Mouse (Mus musculus): ENCODE results near the gene Foxr1.
"Not testable (repeated sequence)": the region's sequence is repeated elsewhere in the genome, so short reads cannot be mapped to it uniquely, and the experiment has no call there.

Gene Foxr1

DNA sequence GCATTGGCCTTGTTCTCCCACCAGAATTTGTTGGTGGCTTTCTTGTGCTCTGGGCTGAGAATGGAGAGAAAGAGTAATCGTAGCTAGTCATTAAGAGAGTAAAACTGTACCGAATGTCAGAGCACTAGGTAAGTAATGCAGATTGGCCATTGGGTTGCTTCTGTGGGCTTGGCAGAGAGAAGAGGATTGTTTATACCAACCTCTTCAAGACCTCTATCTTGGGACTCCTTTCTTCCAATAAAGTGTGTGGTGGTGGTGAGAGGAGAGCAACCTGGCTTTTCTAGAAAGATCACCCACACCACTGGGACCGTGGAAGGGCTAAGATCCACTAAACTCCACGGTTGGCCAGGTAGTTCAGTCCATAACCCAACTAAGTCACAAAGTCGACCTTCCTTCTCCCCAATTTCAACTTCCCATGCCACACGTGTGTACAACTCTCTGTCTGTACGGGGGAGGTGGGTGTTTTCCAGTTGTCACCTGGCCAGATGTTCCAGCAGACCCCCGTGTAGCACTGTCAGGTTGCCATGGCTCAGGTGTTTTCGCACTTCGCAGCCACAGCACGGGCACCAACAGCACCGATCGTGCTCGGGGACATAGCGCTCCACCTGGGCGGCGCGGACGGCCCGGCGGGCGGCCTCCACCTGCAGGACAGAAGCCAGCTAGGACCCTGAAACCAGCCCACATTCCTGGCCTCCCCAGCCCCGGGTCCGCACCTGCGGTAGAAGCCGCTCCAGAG, 23.6 kb downstream of the Foxr1 start:
- DNase-seq (ENCODE audit: low spot score) = no peak

GRCm38 (mm10) chr9:44412781-44413180, 28.2 kb downstream of the Foxr1 start:
- DNase-seq (ENCODE audit: low spot score) = no peak

GRCm38 (mm10) chr9:44412306-44412705, 28.6 kb downstream of the Foxr1 start:
- no peak for DNase-seq (ENCODE audit: low spot score)

DNA sequence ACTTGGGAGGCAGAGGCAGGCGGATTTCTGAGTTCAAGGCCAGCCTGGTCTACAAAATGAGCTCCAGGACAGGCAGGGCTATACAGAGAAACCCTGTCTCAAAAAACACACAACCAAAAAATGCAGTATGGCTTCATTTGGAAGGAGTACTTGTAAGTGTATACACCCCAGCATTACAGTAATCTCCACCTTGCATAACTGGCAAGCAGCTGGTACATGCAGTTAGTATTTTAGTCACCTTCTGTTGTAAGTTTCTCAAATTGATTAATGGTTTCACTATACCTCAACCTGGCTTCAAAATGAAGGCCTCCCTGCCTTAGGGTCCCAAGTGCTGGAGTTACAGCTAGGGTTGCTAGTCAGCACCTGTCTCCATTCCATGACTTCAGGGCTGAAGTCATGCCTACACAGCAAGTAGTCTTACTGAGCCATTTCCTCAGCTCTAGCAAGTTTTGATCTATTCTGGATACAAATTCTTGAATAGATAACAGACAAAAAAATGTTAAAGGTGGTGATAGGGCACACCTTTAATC, 29.3 kb downstream of the Foxr1 start:
- no peak for DNase-seq (ENCODE audit: low spot score)

DNA sequence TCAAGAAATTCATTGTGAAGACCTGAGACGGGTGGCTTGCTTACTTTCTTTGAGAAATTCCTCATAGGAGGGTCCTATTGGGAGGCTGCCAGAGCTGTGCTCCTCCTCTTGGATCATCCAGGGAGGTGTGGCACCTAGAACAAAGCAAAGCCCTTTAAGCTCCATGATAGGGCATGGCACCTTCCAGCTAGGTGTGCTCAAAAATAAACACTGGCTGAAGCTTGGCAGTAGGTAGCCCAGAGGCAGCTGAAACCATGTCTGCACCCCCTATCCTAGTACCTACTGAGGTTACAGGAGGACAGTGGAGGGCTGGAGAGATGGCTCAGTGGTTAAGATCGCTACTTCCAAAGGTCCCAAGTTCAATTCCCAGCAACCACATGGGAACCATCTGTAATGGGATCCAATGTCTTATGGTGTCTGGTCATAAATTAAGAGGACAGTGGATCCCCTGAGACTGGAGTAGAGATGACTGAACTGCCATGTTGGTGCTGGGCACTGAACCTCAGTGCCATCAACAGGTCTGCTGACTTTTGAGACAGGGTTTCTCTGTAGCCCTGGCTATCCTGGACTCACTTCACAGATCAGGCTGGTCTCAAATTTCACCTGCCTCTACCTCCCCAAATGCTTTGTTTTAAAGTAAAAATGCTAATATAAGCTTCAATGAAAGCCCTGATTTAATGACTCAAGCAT, 30.1 kb downstream of the Foxr1 start:
- DNase-seq (ENCODE audit: low spot score) = no peak

DNA sequence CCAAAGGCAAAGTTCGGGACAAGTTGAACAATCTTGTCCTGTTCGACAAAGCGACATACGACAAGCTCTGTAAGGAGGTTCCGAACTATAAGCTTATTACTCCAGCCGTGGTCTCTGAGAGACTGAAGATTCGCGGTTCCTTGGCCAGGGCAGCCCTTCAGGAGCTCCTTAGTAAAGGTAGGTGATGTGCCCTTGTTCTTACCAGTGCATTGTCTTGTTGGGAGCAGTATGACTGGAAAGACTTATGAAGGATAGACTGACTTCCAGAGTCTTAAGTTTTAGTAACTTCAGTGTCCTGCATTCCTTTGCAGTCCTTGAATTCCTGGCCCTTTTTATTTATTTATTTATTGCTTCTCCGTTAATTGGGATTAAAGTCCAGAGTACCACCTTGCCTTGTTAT, 32.2 kb downstream of the Foxr1 start:
- DNase-seq (ENCODE audit: low spot score) = not testable (repeated sequence)

DNA sequence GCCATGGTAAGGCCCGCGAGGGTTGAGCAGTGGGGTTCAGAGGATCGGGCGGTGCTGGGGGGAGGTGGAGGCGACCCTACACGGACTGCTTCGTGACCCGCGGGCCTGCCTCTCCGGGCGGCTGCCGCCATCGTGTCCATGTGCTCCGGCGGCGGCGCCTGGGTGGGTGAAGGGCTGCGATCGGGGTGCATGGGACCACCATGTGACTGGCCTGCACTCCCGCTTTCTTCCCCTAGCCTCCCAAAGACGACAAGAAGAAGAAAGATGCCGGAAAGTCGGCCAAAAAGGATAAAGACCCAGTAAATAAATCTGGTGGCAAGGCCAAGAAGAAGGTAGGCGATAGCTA, 33.2 kb downstream of the Foxr1 start:
- no peak for DNase-seq (ENCODE audit: low spot score)

GRCm38 (mm10) chr9:44406906-44407751, 33.8 kb downstream of the Foxr1 start, which contains the start of the genes Rps25 and Trappc4:
TSS of gene Rps25 (plus strand) at chr9:44407139.
TSS of gene Trappc4 (minus strand) at chr9:44407600.
- peak; percentile 86 for DNase-seq (ENCODE audit: low spot score)

DNA sequence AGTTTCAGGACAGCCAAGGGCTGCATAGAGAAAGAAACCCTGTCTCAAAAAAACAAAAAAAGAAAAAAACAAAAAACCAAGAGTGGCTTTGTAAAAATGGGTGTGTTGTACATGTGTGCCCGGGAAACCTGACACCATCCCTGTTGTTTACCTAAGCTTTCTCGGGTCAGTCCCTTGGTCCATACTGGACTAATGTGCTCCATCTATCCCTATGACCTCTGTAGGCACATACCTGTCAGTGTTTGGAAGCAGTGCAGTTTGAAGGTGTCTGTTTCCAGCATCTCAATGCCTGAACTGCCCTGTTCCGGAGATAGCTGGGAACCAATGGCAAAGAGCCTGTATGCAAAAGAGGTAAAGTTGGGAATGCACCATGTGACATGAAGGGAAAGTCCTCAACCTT, 35.9 kb downstream of the Foxr1 start:
- DNase-seq (ENCODE audit: low spot score) = no peak

DNA sequence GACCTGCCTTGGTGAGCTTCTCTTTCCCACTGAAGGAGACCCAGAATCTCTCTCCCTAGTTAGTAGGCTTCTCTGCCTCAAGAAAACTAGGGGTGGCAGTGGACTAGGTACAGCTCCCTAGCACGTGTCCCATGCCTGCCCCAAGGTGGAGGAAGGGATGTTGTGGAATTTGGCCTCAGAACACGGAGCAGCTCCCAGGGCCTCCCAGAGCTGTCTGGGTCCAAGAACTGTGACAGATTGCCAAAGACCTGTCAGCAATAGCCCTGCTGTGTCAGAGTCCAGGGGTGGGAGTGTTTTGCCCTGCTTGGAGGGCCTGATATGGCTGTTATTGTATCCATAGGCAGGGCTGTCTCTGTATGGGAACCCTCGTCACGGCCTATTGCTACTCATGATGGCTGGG, 39.9 kb downstream of the Foxr1 start:
- no peak for DNase-seq (ENCODE audit: low spot score)

DNA sequence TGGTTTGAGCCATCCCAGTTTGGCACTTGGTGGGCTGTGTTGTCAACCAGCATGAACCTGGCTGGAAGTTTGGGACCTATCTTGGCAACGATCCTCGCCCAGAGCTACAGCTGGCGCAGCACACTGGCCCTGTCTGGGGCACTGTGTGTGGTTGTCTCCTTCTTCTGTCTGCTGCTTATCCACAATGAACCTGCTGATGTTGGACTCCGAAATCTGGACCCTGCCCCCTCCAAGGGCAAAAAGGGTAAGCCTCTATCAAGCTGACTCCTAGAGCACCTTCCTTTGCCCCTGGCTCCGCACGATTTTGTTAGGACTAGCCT, 41.2 kb downstream of the Foxr1 start:
- DNase-seq (ENCODE audit: low spot score) = no peak

GRCm38 (mm10) chr9:44399114-44399794, 41.7 kb downstream of the Foxr1 start:
- DNase-seq (ENCODE audit: low spot score) = no peak

DNA sequence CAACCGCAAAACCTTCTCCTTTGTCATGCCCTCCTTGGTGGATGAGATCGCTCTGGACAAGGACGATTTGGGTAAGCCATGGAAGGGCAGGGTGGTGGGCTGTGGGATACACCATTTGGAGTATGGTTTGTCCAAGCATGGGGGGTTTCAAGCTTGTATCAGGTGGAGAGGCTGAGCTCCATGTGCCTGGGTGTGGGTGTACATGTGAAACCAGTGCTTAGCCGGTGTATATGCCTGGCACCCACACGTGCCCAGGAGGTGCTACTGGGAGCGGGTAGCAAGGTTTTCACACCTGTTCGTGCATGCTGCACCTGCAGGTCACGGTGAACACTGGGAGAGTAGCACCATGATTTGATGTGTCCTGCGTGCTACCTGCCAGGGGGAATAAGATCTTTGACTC, 42.4 kb downstream of the Foxr1 start:
- DNase-seq (ENCODE audit: low spot score) = no peak

DNA sequence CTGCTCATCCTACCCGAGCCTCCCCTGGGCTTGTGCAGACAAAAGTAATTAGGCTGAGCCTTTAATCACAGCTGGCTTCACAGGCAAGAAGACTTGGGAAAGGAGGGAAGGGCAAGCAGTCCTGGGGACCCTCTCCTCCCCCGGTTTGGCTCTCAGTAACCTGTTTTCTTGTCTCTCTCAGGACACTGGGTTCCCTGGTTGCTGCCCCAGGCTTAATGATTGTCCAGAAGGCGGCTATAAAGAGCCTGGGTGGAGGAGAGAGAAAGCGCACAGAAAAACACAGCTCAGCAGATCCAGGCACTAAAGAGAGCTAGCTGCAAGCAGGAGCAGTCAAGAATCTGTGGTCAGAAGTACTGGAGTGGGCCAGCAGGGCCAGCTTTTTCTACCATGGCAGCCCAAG, 42.8 kb downstream of the Foxr1 start:
- DNase-seq (ENCODE audit: low spot score) = no peak

DNA sequence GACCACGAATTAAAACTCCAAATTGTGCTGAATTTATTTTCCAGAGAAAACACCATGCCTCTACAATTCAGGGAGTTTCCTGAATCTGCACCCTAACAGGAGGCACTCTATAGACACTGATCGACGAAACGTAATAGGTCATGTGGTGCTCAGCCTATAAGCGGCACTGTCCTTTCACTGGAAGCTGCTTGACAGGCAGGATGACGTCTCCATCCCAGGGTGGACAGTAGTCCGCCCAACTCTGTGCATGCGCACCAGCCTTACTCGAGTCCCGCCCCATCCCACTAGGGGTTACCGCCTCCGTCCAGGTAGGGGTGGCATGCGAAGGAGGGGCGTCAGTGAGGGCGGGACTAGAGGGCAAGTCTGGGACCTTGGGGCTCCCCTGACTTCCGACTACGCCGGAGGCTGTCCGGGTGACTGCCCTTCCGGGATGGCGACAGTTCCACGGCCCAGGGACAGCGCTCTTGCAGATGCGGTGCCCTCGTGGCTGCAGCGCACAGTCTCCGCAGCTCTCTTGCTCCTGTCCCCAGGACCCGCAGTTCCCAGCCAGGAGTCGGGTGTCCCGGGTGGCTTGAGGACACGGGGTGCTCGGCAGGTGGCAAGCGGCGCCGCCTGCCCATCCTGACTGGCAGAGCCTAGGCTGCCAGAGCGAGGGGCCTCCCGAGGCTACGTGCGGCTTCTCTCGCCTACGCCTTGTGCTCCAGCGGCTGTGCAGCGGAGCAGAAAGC, 44.1 kb downstream of the Foxr1 start, which contains the start of gene Slc37a4:
Gene Slc37a4, plus strand, starts transcription at position 169 of the 728 bp plus-strand sequence.
- DNase-seq (ENCODE audit: low spot score) = peak; percentile 93

- no peak for DNase-seq (ENCODE audit: low spot score)
These were observed 49.5 kb downstream of the Foxr1 start for GRCm38 (mm10) chr9:44391466-44391865.

DNA sequence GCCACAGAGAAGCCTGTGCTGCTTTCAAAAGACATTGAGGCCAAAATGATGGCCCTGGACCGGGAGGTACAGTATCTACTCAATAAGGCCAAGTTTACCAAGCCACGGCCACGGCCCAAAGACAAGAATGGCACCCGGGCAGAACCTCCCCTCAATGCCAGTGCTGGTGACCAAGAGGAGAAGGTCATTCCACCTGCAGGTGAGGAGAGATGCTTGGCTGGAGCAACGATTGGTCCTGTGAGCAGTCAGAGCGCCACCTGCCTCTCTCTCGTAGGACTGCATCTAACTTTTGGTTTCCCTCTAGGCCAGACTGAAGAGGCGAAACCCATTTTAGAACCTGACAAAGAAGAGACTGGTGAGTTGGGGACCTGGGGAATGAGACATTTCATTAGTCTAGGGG, 51.7 kb downstream of the Foxr1 start:
- no peak for DNase-seq (ENCODE audit: low spot score)

- no peak for DNase-seq (ENCODE audit: low spot score)
These were observed 53.7 kb downstream of the Foxr1 start for GRCm38 (mm10) chr9:44387221-44387620.

- DNase-seq (ENCODE audit: low spot score) = no peak
These were observed 56.3 kb downstream of the Foxr1 start for GRCm38 (mm10) chr9:44384596-44384995.
